Mouse (Mus musculus): ENCODE results near the gene Tmem143.

The Tmem143 gene

GRCm38 (mm10) chr7:45929688-45930087 is 32.9 kb downstream of the Tmem143 start:
- no peak for TF ChIP-seq GATA4 (IDR thresholded peaks at IDR 0.05; ENCODE audit: insufficient replicate concordance, low read length)

DNA sequence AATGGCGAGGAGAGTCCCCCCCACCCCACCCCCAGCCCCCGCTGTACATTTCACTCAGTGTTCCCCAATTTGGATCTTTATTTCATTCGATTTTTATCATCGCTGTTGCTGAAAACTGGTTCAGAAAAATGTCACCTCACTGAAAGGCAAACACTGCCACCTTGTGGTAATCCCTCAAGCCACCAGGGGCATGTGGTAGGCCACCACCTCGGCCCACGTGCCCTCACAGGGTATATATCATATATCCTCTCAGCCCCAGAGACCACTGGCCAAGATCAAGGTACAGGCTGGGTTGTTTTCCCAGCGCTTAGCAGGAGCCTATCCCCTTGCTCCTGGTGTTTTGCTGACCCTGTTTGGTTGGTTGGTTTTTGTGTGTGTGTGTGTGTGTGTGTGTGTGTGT is 38.4 kb downstream of the Tmem143 start:
- TF ChIP-seq GATA4 (IDR thresholded peaks at IDR 0.05; ENCODE audit: insufficient replicate concordance, low read length), result no peak

DNA sequence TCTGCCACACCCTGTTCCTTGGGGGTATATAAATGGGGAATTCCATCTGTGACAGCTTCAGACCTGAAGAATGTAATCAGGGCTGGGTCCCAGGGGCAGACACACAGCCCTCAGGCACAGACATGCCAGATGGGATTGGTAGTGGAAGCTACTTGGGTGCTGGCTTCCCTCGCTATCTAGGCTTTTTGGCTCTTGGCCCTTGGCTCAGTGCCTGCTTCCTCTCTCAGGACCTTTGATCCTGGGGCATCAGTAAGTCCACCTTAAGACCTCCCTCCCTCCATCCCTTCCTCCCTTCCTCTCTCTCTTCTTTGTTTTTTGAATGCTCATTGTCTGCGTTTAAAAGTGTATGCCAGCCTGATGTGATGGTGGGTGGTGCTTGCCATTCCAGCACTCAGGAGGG is 43.1 kb downstream of the Tmem143 start:
- no peak for TF ChIP-seq GATA4 (IDR thresholded peaks at IDR 0.05; ENCODE audit: insufficient replicate concordance, low read length)

DNA sequence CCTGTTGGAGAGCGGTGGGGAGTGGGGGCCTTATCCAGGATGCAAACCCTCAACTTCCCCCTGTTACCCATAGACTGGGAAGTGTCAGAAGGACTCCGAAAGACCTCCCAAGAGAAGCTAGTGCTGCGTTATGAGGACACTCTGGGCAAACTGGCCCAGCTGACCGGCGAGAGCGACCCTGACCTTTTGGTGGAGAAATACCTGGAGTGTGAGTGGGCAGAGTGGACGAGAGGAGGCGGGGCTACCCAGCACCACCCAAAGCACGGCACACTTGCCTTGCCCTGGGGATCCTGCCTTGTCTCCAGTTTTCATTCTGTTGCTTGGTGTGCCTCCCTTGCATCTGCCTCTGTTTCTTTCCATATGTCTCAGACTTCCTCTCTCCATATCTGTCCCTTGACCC is 45.2 kb downstream of the Tmem143 start:
- TF ChIP-seq GATA4 (IDR thresholded peaks at IDR 0.05; ENCODE audit: insufficient replicate concordance, low read length), result no peak

DNA sequence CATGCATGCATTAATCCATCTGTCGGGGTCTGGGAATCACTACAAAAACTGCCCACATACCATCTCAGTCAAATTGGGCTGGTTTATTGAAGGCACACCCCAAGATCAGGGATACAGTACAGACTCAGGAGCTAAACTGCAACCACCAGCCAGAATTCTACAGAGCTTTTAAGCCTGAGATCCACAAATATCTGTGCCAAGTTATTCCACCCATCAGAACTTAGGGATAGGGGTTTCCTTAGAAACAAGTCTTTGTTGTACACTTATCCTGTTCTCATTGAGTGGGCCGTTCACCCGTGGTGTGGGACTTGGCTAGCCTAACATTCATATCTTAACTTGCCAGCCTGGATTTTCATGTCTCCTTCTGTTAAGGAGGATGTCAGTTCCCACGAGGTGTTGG is 52.3 kb downstream of the Tmem143 start:
- TF ChIP-seq GATA4 (IDR thresholded peaks at IDR 0.05; ENCODE audit: insufficient replicate concordance, low read length), result no peak

- TF ChIP-seq GATA4 (IDR thresholded peaks at IDR 0.05; ENCODE audit: insufficient replicate concordance, low read length), result no peak
These were observed 59.9 kb downstream of the Tmem143 start for GRCm38 (mm10) chr7:45956611-45957010.

All from liver, adult (tissue).